Mouse (Mus musculus) Patski (cell line): Measurements from ENCODE around the gene Tmc7. TPM values are rescaled to one million over a fixed set of nuclear protein-coding genes. Genes with fewer than 3 reads are reported as not detected.

ENCODE experiments used
- ATAC-seq: fragments of 100-300 bp; one replicate; pipeline ENCODE4 v1.8.0; 2021
- CTCF ChIA-PET: fragments of 350-600 bp; sonication (Branson Sonifier 250); formaldehyde crosslinking; loops from one replicate; lab custom pipeline; 2022; ENCODE audit warnings: inconsistent platforms; lab: Charles Lee
- POLR2A ChIA-PET: fragments of 350-600 bp; sonication (Branson Sonifier 250); formaldehyde crosslinking; loops from one replicate; lab custom pipeline; 2022; ENCODE audit warnings: antibody characterized with exemption, inconsistent platforms; lab: Charles Lee
- DNase-seq: peaks from one replicate; pipeline ENCODE4 v3.0.0-alpha.2; 2011; ENCODE audit warnings: low read depth, low spot score
- H3K27me3 ChIP-seq: fragments of 371-371 bp; one replicate; pipeline ENCODE4 v1.5.1; 2021
- CTCF ChIP-seq: fragments of 100-300 bp; IDR thresholded peaks from one replicate; pipeline ENCODE4 v1.5.1; 2021
- in situ Hi-C: fragments of 300-500 bp; cut with MboI; formaldehyde crosslinking; loops from 3 replicates; pipeline ENCODE4 v1.11.1; 2018; ENCODE audit warnings: low pct_unique_long_range_greater_than_20kb, mixed read lengths
- polyA plus RNA-seq: library from polyadenylated mRNA; unstranded; gene quantifications from one replicate; pipeline ENCODE4 v1.2.3, GENCODE M21; 2021

The Tmc7 gene
- polyA plus RNA-seq, 1 experiment from 2014 or later = 0.24 TPM

- ATAC-seq (no peak), DNase-seq (no peak)
- in situ Hi-C loops = loop anchor here (10.0 kb wide), 1 partner anchor 286 kb away; no protein-coding TSS in a partner anchor
- TF ChIP-seq CTCF = no peak
- H3K27me3 ChIP-seq = no peaks in the 10 kb centered on the region
- CTCF ChIA-PET = no interaction called here
- POLR2A ChIA-PET = no interaction called here
Measured at GRCm38 (mm10) chr7:118590726-118591305, 6.3 kb upstream of the Tmc7 start.

- no peak for TF ChIP-seq CTCF
- ATAC-seq = no peak
- CTCF ChIA-PET = no interaction called here
- peaks cover 9% of the 10 kb centered on the region for H3K27me3 ChIP-seq
- DNase-seq = no peak
- POLR2A ChIA-PET = no interaction called here
- in situ Hi-C loops = no loop called here
Measured at GRCm38 (mm10) chr7:118585856-118586255, 1.3 kb upstream of the Tmc7 start.

GRCm38 (mm10) chr7:118584926-118585325 is 390 bp upstream of the Tmc7 start:
- ChIA-PET POLR2A (no interaction called here), CTCF (no interaction called here)
- H3K27me3 ChIP-seq = peaks cover 13% of the 10 kb centered on the region
- DNase-seq = no peak
- in situ Hi-C loops = no loop called here
- ATAC-seq = no peak
- TF ChIP-seq CTCF = no peak

DNA sequence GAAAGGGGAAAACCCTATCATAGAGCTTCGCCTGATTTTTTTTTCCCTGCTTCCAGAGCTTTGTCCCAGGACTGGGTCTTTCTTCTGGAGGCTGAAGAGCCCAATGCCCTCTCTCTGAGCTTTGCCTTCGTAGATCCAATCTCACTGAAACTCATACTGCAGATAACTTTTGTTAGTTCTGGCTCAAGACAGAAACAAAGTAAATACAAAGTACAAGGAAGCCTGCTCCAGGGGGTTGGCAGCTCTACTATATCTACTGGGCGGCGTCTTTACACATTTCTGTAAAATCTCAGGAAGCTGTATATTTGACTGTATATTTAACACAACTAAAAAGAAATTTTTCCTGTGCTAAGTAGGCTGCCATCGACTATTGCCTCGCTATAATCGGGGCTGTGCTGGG is 715 bp downstream of the Tmc7 start:
- in situ Hi-C loops = no loop called here
- CTCF ChIA-PET = no interaction called here
- no peak for DNase-seq
- POLR2A ChIA-PET = no interaction called here
- TF ChIP-seq CTCF = no peak
- peaks cover 13% of the 10 kb centered on the region for H3K27me3 ChIP-seq
- ATAC-seq = no peak

DNA sequence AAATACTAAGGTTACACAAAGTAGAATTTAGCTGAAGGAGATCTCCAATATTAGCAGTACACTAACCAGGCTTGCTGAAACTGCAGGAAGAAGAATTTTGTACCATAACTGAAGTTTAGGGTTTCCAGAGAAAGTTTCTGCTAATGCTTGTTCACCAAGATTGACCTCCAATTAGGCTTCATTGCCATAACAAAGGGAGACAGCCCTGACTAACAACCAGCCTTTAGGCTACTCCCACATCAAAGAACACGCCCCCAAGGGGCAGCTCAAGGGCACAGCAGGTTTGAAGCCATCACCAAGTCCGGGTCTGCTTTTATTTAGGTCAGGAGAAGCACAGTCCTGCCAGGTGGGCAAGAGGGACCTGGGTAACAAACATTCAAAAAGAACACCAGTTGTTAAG is 4.6 kb downstream of the Tmc7 start:
- peaks cover 13% of the 10 kb centered on the region for H3K27me3 ChIP-seq
- CTCF ChIA-PET = no interaction called here
- in situ Hi-C loops = no loop called here
- no peak for TF ChIP-seq CTCF
- no peak for DNase-seq
- POLR2A ChIA-PET = interaction anchor here (1.0 kb wide), 1 partner anchor 115 kb away, joined by 3 read pairs; no protein-coding TSS in a partner anchor
- no peak for ATAC-seq

- in situ Hi-C loops = no loop called here
- DNase-seq (no peak), ATAC-seq (no peak)
- peaks cover 4% of the 10 kb centered on the region for H3K27me3 ChIP-seq
- no peak for TF ChIP-seq CTCF
- CTCF ChIA-PET = interaction anchor here (1.2 kb wide), 1 partner anchor 17 kb away, joined by 3 read pairs; no protein-coding TSS in a partner anchor
- POLR2A ChIA-PET = no interaction called here
Measured at GRCm38 (mm10) chr7:118578269-118578668, 6.3 kb downstream of the Tmc7 start.

GRCm38 (mm10) chr7:118572039-118572438 is 12.5 kb downstream of the Tmc7 start:
- POLR2A ChIA-PET = no interaction called here
- no peak for ATAC-seq
- no peak for TF ChIP-seq CTCF
- no peak for DNase-seq
- CTCF ChIA-PET = no interaction called here
- in situ Hi-C loops = no loop called here
- H3K27me3 ChIP-seq = no peaks in the 10 kb centered on the region

GRCm38 (mm10) chr7:118571350-118571749 is 13.2 kb downstream of the Tmc7 start:
- ATAC-seq (no peak), DNase-seq (no peak)
- H3K27me3 ChIP-seq = no peaks in the 10 kb centered on the region
- in situ Hi-C loops = no loop called here
- TF ChIP-seq CTCF = no peak
- POLR2A ChIA-PET = no interaction called here
- CTCF ChIA-PET = no interaction called here

- peaks cover 7% of the 10 kb centered on the region for H3K27me3 ChIP-seq
- no peak for ATAC-seq
- no peak for TF ChIP-seq CTCF
- no peak for DNase-seq
- ChIA-PET CTCF (no interaction called here), POLR2A (no interaction called here)
- in situ Hi-C loops = no loop called here
Measured at GRCm38 (mm10) chr7:118569121-118569543, 15.4 kb downstream of the Tmc7 start.

GRCm38 (mm10) chr7:118554290-118554689 is 30.2 kb downstream of the Tmc7 start:
- no peak for TF ChIP-seq CTCF
- ATAC-seq = no peak
- no peak for DNase-seq
- H3K27me3 ChIP-seq = peaks cover 5% of the 10 kb centered on the region
- ChIA-PET CTCF (no interaction called here), POLR2A (no interaction called here)
- in situ Hi-C loops = no loop called here

DNA sequence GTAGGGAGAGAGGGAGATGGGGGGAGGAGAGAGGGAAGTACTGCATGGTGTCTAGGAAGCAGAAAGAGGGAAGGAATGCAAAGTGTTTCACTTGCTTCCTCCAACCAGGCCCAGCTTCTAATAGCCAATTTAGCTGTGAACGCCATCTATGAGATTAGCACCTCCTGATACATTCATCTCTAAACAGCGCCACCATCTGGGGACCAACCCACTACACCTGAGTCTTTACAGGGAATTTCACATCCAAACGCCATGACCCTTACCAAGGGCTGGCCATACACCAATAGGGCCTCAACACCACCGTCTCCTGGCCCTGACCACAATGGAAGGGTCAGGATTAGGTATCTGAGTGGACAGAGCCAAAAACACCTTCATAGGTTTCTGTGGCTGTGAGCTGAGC is 30.7 kb downstream of the Tmc7 start:
- no peak for DNase-seq
- ATAC-seq = no peak
- in situ Hi-C loops = no loop called here
- ChIA-PET POLR2A (no interaction called here), CTCF (no interaction called here)
- H3K27me3 ChIP-seq = peaks cover 4% of the 10 kb centered on the region
- no peak for TF ChIP-seq CTCF

GRCm38 (mm10) chr7:118547451-118547850 is 37.1 kb downstream of the Tmc7 start:
- no peak for TF ChIP-seq CTCF
- POLR2A ChIA-PET = no interaction called here
- no peak for DNase-seq
- no peak for ATAC-seq
- CTCF ChIA-PET = interaction anchor here (1.5 kb wide), 1 partner anchor 14 kb away, joined by 7 read pairs; the partner anchor contains the start of gene Coq7
- H3K27me3 ChIP-seq = no peaks in the 10 kb centered on the region
- in situ Hi-C loops = no loop called here
